Mouse (Mus musculus) layer of hippocampus, postnatal 10 days (tissue): Measurements from ENCODE around the gene Pdxp. TPM values are rescaled to one million over a fixed set of nuclear protein-coding genes. Genes with fewer than 3 reads are reported as not detected.

Source experiments
- DNase-seq, 2 experiments: peaks; one replicate each; pipeline ENCODE4 v3.0.0; 2021; ENCODE audit warnings: low spot score in 2 of 2
- total RNA-seq, 2 experiments: library from RNA; stranded (reverse); gene quantifications; 2 replicates each; pipeline ENCODE4 v1.2.3; 2021

Gene Pdxp
- total RNA-seq, 2 experiments from 2014 or later: 135 to 139 TPM

GRCm38 (mm10) chr15:78927021-78927787 lies 13.5 kb downstream of the Pdxp start:
- DNase-seq: no peak

- peak in 1 of 2 experiments; percentile 46 for DNase-seq
Measured at GRCm38 (mm10) chr15:78927788-78928457, 14.2 kb downstream of the Pdxp start.

GRCm38 (mm10) chr15:78928539-78928938 lies 14.8 kb downstream of the Pdxp start:
- DNase-seq: no peak

- no peak for DNase-seq
Measured at GRCm38 (mm10) chr15:78930192-78930706, 16.5 kb downstream of the Pdxp start.

- no peak for DNase-seq
Measured at GRCm38 (mm10) chr15:78930801-78931426, 17.2 kb downstream of the Pdxp start.

GRCm38 (mm10) chr15:78931577-78931976 lies 17.9 kb downstream of the Pdxp start:
- DNase-seq: no peak

GRCm38 (mm10) chr15:78934784-78935320 lies 21.1 kb downstream of the Pdxp start, which contains the start of gene Nol12:
Gene Nol12 (plus strand): TSS chr15:78934933.
- DNase-seq: peak; percentile 90 to 92

- DNase-seq: no peak
Measured at GRCm38 (mm10) chr15:78936403-78936802, 22.7 kb downstream of the Pdxp start.

GRCm38 (mm10) chr15:78937311-78937710 lies 23.6 kb downstream of the Pdxp start:
- DNase-seq: no peak

GRCm38 (mm10) chr15:78937963-78938362 lies 24.2 kb downstream of the Pdxp start:
- DNase-seq: no peak

- DNase-seq: no peak
Measured at GRCm38 (mm10) chr15:78940325-78940724, 26.6 kb downstream of the Pdxp start.

- peak; percentile 89 to 90 for DNase-seq
Measured at GRCm38 (mm10) chr15:78942663-78943062, 28.9 kb downstream of the Pdxp start.

- DNase-seq: no peak
Measured at GRCm38 (mm10) chr15:78946232-78946631, 32.5 kb downstream of the Pdxp start.

- DNase-seq: peak; percentile 73 to 83
Measured at GRCm38 (mm10) chr15:78947657-78948056, 33.9 kb downstream of the Pdxp start, which contains the start of gene Triobp. Gene Triobp (plus strand): TSS chr15:78947724.

- DNase-seq: no peak
Measured at GRCm38 (mm10) chr15:78948152-78948725, 34.5 kb downstream of the Pdxp start.

- no peak for DNase-seq
Measured at GRCm38 (mm10) chr15:78948883-78949282, 35.2 kb downstream of the Pdxp start.

GRCm38 (mm10) chr15:78955663-78956062 lies 41.9 kb downstream of the Pdxp start:
- no peak for DNase-seq

- DNase-seq: no peak
Measured at GRCm38 (mm10) chr15:78956351-78956750, 42.6 kb downstream of the Pdxp start.

- no peak for DNase-seq
Measured at GRCm38 (mm10) chr15:78957021-78957420, 43.3 kb downstream of the Pdxp start.

- DNase-seq: no peak
Measured at GRCm38 (mm10) chr15:78959537-78959936, 45.8 kb downstream of the Pdxp start.

GRCm38 (mm10) chr15:78960088-78960487 lies 46.4 kb downstream of the Pdxp start:
- no peak for DNase-seq
